Mouse (Mus musculus): Measurements from ENCODE around the gene Dpyd. TPM values are rescaled to one million over a fixed set of nuclear protein-coding genes. Genes with fewer than 3 reads are reported as not detected.
A peak's percentile ranks its signal among the peaks of the same experiment; 100 is the strongest.

The Dpyd gene
- polyA plus RNA-seq, 1 experiment from 2014 or later: 3.3 TPM

GRCm38 (mm10) chr3:119143034-119143433 lies 581.1 kb downstream of the Dpyd start:
- no peak for ATAC-seq (ENCODE audit: insufficient number of reproducible peaks, insufficient read depth, low FRiP score, low read depth)
- Histone ChIP-seq H3K9me3 (ENCODE audit: control insufficient read depth, low read length) (peaks cover 3% of the 10 kb centered on the region; the same call in 1 of the 2 replicates), H3K27ac (replicated peaks in 1 of 2; ENCODE audit: control insufficient read depth in 1 of 2, insufficient read depth in 1 of 2, low read depth in 2 of 2, low read length in 2 of 2) (no peak overlapping the region), H3K36me3 (ENCODE audit: control insufficient read depth, insufficient read depth, low read length) (no peaks in the 10 kb centered on the region), H3K27me3 (ENCODE audit: control insufficient read depth, insufficient read depth, low read length) (no peaks in the 10 kb centered on the region), H3K4me3 (ENCODE audit: control insufficient read depth in 1 of 2, insufficient read depth in 1 of 2, low read depth in 1 of 2, low read length in 2 of 2) (no peak overlapping the region), H3K9ac (ENCODE audit: low read length) (no peak overlapping the region), H3K4me2 (ENCODE audit: low read length) (no peak overlapping the region), H3K4me1 (ENCODE audit: control insufficient read depth in 2 of 2, insufficient read depth in 2 of 2, low read length in 2 of 2) (no peaks in the 10 kb centered on the region)
- WGBS: 74% methylated on average over 5 of the region's 5 CpGs

GRCm38 (mm10) chr3:119144788-119145187 lies 582.9 kb downstream of the Dpyd start:
- no peaks in the 10 kb centered on the region for H3K36me3 ChIP-seq (ENCODE audit: control insufficient read depth, insufficient read depth, low read length)
- H3K27me3 ChIP-seq (ENCODE audit: control insufficient read depth, insufficient read depth, low read length): no peaks in the 10 kb centered on the region
- H3K4me1 ChIP-seq (ENCODE audit: control insufficient read depth in 2 of 2, insufficient read depth in 2 of 2, low read length in 2 of 2): no peaks in the 10 kb centered on the region
- no peak overlapping the region for H3K27ac ChIP-seq (replicated peaks in 1 of 2; ENCODE audit: control insufficient read depth in 1 of 2, insufficient read depth in 1 of 2, low read depth in 2 of 2, low read length in 2 of 2)
- 84% methylated on average over 1 of the region's 1 CpGs for WGBS
- H3K9ac ChIP-seq (ENCODE audit: low read length): no peak overlapping the region
- no peak for ATAC-seq (ENCODE audit: insufficient number of reproducible peaks, insufficient read depth, low FRiP score, low read depth)
- H3K9me3 ChIP-seq (ENCODE audit: control insufficient read depth, low read length): peaks cover 3% of the 10 kb centered on the region; the same call in 1 of the 2 replicates
- H3K4me2 ChIP-seq (ENCODE audit: low read length): no peak overlapping the region
- no peak overlapping the region for H3K4me3 ChIP-seq (ENCODE audit: control insufficient read depth in 1 of 2, insufficient read depth in 1 of 2, low read depth in 1 of 2, low read length in 2 of 2)

- Histone ChIP-seq H3K36me3 (ENCODE audit: control insufficient read depth, insufficient read depth, low read length) (no peaks in the 10 kb centered on the region), H3K4me3 (ENCODE audit: control insufficient read depth in 1 of 2, insufficient read depth in 1 of 2, low read depth in 1 of 2, low read length in 2 of 2) (no peak overlapping the region), H3K4me2 (ENCODE audit: low read length) (0 out of 2 replicates have a peak overlapping the region, but pooled peaks have one; percentile 5), H3K9ac (ENCODE audit: low read length) (no peak overlapping the region), H3K27ac (replicated peaks in 1 of 2; ENCODE audit: control insufficient read depth in 1 of 2, insufficient read depth in 1 of 2, low read depth in 2 of 2, low read length in 2 of 2) (no peak overlapping the region), H3K4me1 (ENCODE audit: control insufficient read depth in 2 of 2, insufficient read depth in 2 of 2, low read length in 2 of 2) (no peaks in the 10 kb centered on the region), H3K9me3 (ENCODE audit: control insufficient read depth, low read length) (no peaks in the 10 kb centered on the region), H3K27me3 (ENCODE audit: control insufficient read depth, insufficient read depth, low read length) (no peaks in the 10 kb centered on the region)
- 60% methylated on average over 17 of the region's 17 CpGs for WGBS
- no peak for ATAC-seq (ENCODE audit: insufficient number of reproducible peaks, insufficient read depth, low FRiP score, low read depth)
These were observed 592.9 kb downstream of the Dpyd start for GRCm38 (mm10) chr3:119154604-119155444.

GRCm38 (mm10) chr3:119158670-119159069 lies 596.7 kb downstream of the Dpyd start:
- Histone ChIP-seq H3K27ac (replicated peaks in 1 of 2; ENCODE audit: control insufficient read depth in 1 of 2, insufficient read depth in 1 of 2, low read depth in 2 of 2, low read length in 2 of 2) (no peak overlapping the region), H3K9ac (ENCODE audit: low read length) (no peak overlapping the region), H3K4me2 (ENCODE audit: low read length) (no peak overlapping the region), H3K27me3 (ENCODE audit: control insufficient read depth, insufficient read depth, low read length) (no peaks in the 10 kb centered on the region), H3K9me3 (ENCODE audit: control insufficient read depth, low read length) (no peaks in the 10 kb centered on the region), H3K4me3 (ENCODE audit: control insufficient read depth in 1 of 2, insufficient read depth in 1 of 2, low read depth in 1 of 2, low read length in 2 of 2) (no peak overlapping the region), H3K4me1 (ENCODE audit: control insufficient read depth in 2 of 2, insufficient read depth in 2 of 2, low read length in 2 of 2) (no peaks in the 10 kb centered on the region), H3K36me3 (ENCODE audit: control insufficient read depth, insufficient read depth, low read length) (no peaks in the 10 kb centered on the region)
- 70% methylated on average over 4 of the region's 4 CpGs for WGBS
- ATAC-seq (ENCODE audit: insufficient number of reproducible peaks, insufficient read depth, low FRiP score, low read depth): no peak

- Histone ChIP-seq H3K9me3 (ENCODE audit: control insufficient read depth, low read length) (no peaks in the 10 kb centered on the region), H3K27ac (replicated peaks in 1 of 2; ENCODE audit: control insufficient read depth in 1 of 2, insufficient read depth in 1 of 2, low read depth in 2 of 2, low read length in 2 of 2) (no peak overlapping the region), H3K36me3 (ENCODE audit: control insufficient read depth, insufficient read depth, low read length) (no peaks in the 10 kb centered on the region), H3K4me2 (ENCODE audit: low read length) (no peak overlapping the region), H3K9ac (ENCODE audit: low read length) (no peak overlapping the region), H3K27me3 (ENCODE audit: control insufficient read depth, insufficient read depth, low read length) (no peaks in the 10 kb centered on the region), H3K4me1 (ENCODE audit: control insufficient read depth in 2 of 2, insufficient read depth in 2 of 2, low read length in 2 of 2) (no peaks in the 10 kb centered on the region), H3K4me3 (ENCODE audit: control insufficient read depth in 1 of 2, insufficient read depth in 1 of 2, low read depth in 1 of 2, low read length in 2 of 2) (no peak overlapping the region)
- no peak for ATAC-seq (ENCODE audit: insufficient number of reproducible peaks, insufficient read depth, low FRiP score, low read depth)
- 78% methylated on average over 6 of the region's 6 CpGs for WGBS
These were observed 603.8 kb downstream of the Dpyd start for GRCm38 (mm10) chr3:119165691-119166090.

GRCm38 (mm10) chr3:119168166-119168565 lies 606.2 kb downstream of the Dpyd start:
- 83% methylated on average over 2 of the region's 2 CpGs for WGBS

GRCm38 (mm10) chr3:119168661-119169060 lies 606.7 kb downstream of the Dpyd start:
- Histone ChIP-seq H3K27ac (replicated peaks in 1 of 2; ENCODE audit: control insufficient read depth in 1 of 2, insufficient read depth in 1 of 2, low read depth in 2 of 2, low read length in 2 of 2) (no peak overlapping the region), H3K4me1 (ENCODE audit: control insufficient read depth in 2 of 2, insufficient read depth in 2 of 2, low read length in 2 of 2) (no peaks in the 10 kb centered on the region), H3K9me3 (ENCODE audit: control insufficient read depth, low read length) (no peaks in the 10 kb centered on the region), H3K9ac (ENCODE audit: low read length) (no peak overlapping the region), H3K4me2 (ENCODE audit: low read length) (no peak overlapping the region), H3K4me3 (ENCODE audit: control insufficient read depth in 1 of 2, insufficient read depth in 1 of 2, low read depth in 1 of 2, low read length in 2 of 2) (no peak overlapping the region), H3K27me3 (ENCODE audit: control insufficient read depth, insufficient read depth, low read length) (no peaks in the 10 kb centered on the region), H3K36me3 (ENCODE audit: control insufficient read depth, insufficient read depth, low read length) (no peaks in the 10 kb centered on the region)
- ATAC-seq (ENCODE audit: insufficient number of reproducible peaks, insufficient read depth, low FRiP score, low read depth): no peak
- 21% methylated on average over 1 of the region's 1 CpGs for WGBS

More at GRCm38 (mm10) chr3:119168166-119168565, 606.2 kb downstream of the Dpyd start:
- H3K36me3 ChIP-seq (ENCODE audit: control insufficient read depth, insufficient read depth, low read length): no peaks in the 10 kb centered on the region
- no peaks in the 10 kb centered on the region for H3K9me3 ChIP-seq (ENCODE audit: control insufficient read depth, low read length)
- H3K27ac ChIP-seq (replicated peaks in 1 of 2; ENCODE audit: control insufficient read depth in 1 of 2, insufficient read depth in 1 of 2, low read depth in 2 of 2, low read length in 2 of 2): no peak overlapping the region
- H3K4me2 ChIP-seq (ENCODE audit: low read length): no peak overlapping the region
- no peak overlapping the region for H3K9ac ChIP-seq (ENCODE audit: low read length)
- H3K27me3 ChIP-seq (ENCODE audit: control insufficient read depth, insufficient read depth, low read length): no peaks in the 10 kb centered on the region
- no peak for ATAC-seq (ENCODE audit: insufficient number of reproducible peaks, insufficient read depth, low FRiP score, low read depth)
- no peaks in the 10 kb centered on the region for H3K4me1 ChIP-seq (ENCODE audit: control insufficient read depth in 2 of 2, insufficient read depth in 2 of 2, low read length in 2 of 2)
- no peak overlapping the region for H3K4me3 ChIP-seq (ENCODE audit: control insufficient read depth in 1 of 2, insufficient read depth in 1 of 2, low read depth in 1 of 2, low read length in 2 of 2)
